23 mouse cellular contexts compared by ENCODE assay signal in genomic region chr6:3916015-3916414, GRCm38 (mm10).
"Had no signal": no experiment of that assay in that cellular context is flagged by ENCODE, and none has a peak within 500 bp of the region (broad histone marks: within the 10 kb centered on the region; RNA-seq: fewer than 3 reads in every experiment).

No protein-coding gene starts in this region.

- H3K9me3 ChIP-seq: limb, embryonic 13.5 days; liver, embryonic 12.5 days; liver, embryonic 15.5 days; lung, embryonic 15.5 days; midbrain, embryonic 12.5 days; midbrain, embryonic 15.5 days; neural tube, embryonic 12.5 days; neural tube, embryonic 15.5 days; stomach, embryonic 15.5 days had no signal

- ATAC-seq: intestine, embryonic 16.5 days; liver, embryonic 12.5 days; midbrain, embryonic 15.5 days had no signal

- H3K4me2 ChIP-seq: limb, embryonic 13.5 days; liver, embryonic 12.5 days; liver, embryonic 15.5 days; lung, embryonic 15.5 days; midbrain, embryonic 12.5 days; midbrain, embryonic 15.5 days; neural tube, embryonic 12.5 days; neural tube, embryonic 15.5 days; stomach, embryonic 15.5 days had no signal

- H3K4me1 ChIP-seq: liver, embryonic 12.5 days; liver, embryonic 15.5 days; lung, embryonic 15.5 days; midbrain, embryonic 12.5 days; midbrain, embryonic 15.5 days; neural tube, embryonic 12.5 days; neural tube, embryonic 15.5 days; stomach, embryonic 15.5 days had no signal

- H3K36me3 ChIP-seq: limb, embryonic 13.5 days; liver, embryonic 12.5 days; liver, embryonic 15.5 days; lung, embryonic 15.5 days; midbrain, embryonic 12.5 days; midbrain, embryonic 15.5 days; neural tube, embryonic 12.5 days; neural tube, embryonic 15.5 days; stomach, embryonic 15.5 days had no signal

- DNase-seq: kidney, adult 18-20 months; kidney, adult 9 months; kidney, postnatal 25 days; liver; lung, adult 18-20 months; lung, postnatal 14 days; lung, postnatal 4 days; right cerebral cortex, adult 18-20 months; right cerebral cortex, postnatal 14 days; spleen, adult 18-20 months; thymus, postnatal 25 days had no signal

- H3K27ac ChIP-seq: kidney, postnatal 0 days; layer of hippocampus, adult 2 months; limb, embryonic 13.5 days; liver, embryonic 12.5 days; liver, embryonic 15.5 days; lung, embryonic 15.5 days; midbrain, embryonic 12.5 days; midbrain, embryonic 15.5 days; neural tube, embryonic 12.5 days; neural tube, embryonic 15.5 days; stomach, embryonic 15.5 days had no signal

- H3K27me3 ChIP-seq: limb, embryonic 13.5 days; liver, embryonic 12.5 days; liver, embryonic 15.5 days; lung, embryonic 15.5 days; midbrain, embryonic 12.5 days; midbrain, embryonic 15.5 days; neural tube, embryonic 12.5 days; neural tube, embryonic 15.5 days; stomach, embryonic 15.5 days had no signal

- H3K9ac ChIP-seq: limb, embryonic 13.5 days; liver, embryonic 12.5 days; liver, embryonic 15.5 days; lung, embryonic 15.5 days; midbrain, embryonic 12.5 days; midbrain, embryonic 15.5 days; neural tube, embryonic 12.5 days; neural tube, embryonic 15.5 days; stomach, embryonic 15.5 days had no signal

- H3K4me3 ChIP-seq: layer of hippocampus, adult 2 months; limb, embryonic 13.5 days; liver, embryonic 12.5 days; liver, embryonic 15.5 days; lung, embryonic 15.5 days; midbrain, embryonic 12.5 days; midbrain, embryonic 15.5 days; neural tube, embryonic 12.5 days; neural tube, embryonic 15.5 days; stomach, embryonic 15.5 days had no signal
